Mouse (Mus musculus) gastrocnemius, postnatal 10 days (tissue): ENCODE data around the gene Pcbp3. TPM values are rescaled to one million over a fixed set of nuclear protein-coding genes. Genes with fewer than 3 reads are reported as not detected.

Source experiments
- DNase-seq: peaks from one replicate; pipeline ENCODE4 v3.0.0; 2021; ENCODE audit warnings: mixed read lengths
- total RNA-seq, 2 experiments: library from RNA; stranded (reverse); gene quantifications; 2 replicates each; pipeline ENCODE4 v1.2.3; 2021

Pcbp3 gene
- total RNA-seq, 2 experiments from 2014 or later = 4.6 to 8.0 TPM

GRCm38 (mm10) chr10:76931122-76931521 is 30.6 kb downstream of the Pcbp3 start:
- DNase-seq = peak; percentile 64

DNA sequence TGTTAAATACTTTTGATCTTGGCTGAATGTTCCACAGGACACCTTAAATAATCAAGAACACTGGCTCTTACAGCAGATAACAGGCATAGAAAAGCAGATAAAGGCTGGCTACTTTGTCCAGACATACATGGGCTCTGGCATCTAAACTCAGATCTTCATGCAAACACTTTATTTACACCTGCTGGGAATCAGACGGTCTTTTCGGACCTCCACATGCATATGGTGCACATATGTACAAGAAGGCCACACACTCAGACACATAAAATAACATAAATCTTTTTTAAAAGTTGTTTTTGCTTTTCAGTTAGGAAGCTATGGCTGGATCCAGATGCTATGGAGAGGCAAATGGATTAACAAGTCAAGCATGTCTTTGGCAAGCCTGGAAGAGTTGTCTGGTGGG is 37.2 kb downstream of the Pcbp3 start:
- DNase-seq = no peak

DNA sequence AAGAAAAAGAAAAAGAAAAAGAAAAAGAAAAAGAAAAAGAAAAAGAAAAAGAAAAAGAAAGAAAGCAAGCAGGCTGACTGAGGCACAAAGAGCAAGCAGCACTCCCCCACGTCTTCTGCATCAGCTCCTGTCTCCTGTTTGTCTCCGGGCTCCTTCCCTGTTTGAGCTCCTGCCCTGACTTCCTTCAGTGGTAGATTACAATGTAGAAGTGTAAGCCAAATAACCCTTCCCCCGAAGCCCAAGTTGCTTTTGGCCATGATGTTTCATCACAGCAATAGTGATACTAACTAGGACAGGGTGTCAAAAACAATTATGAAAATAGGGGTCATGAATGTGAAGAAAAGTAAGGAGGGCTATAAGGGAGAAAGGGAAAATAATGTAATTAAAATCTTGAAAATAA is 43.6 kb downstream of the Pcbp3 start:
- no peak for DNase-seq

GRCm38 (mm10) chr10:76906434-76906833 is 55.3 kb downstream of the Pcbp3 start:
- DNase-seq = no peak

DNA sequence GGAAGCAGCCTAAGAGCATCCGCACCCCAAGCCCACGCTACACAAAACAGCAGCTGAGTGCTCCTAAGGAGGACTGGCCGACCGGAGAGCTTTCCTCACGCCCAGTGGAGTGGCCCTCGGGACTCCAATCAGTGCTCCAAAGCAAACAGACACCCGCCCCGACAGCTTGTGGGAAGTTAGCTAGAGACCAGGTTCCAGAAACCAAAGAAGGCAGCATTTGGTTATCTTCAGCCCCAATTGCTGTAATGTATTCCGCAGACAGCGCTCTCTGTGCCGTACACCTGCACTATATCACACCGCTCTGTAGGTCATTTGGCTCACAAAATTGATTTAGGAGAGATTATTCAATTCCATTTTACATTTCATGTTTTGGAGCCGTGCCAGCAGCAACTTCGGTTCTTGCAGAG is 55.7 kb downstream of the Pcbp3 start:
- DNase-seq = peak; percentile 19

- no peak for DNase-seq
Measured at GRCm38 (mm10) chr10:76903694-76904093, 58.0 kb downstream of the Pcbp3 start.

- DNase-seq = no peak
Measured at GRCm38 (mm10) chr10:76903099-76903498, 58.6 kb downstream of the Pcbp3 start.

GRCm38 (mm10) chr10:76902588-76902987 is 59.1 kb downstream of the Pcbp3 start:
- DNase-seq = no peak

DNA sequence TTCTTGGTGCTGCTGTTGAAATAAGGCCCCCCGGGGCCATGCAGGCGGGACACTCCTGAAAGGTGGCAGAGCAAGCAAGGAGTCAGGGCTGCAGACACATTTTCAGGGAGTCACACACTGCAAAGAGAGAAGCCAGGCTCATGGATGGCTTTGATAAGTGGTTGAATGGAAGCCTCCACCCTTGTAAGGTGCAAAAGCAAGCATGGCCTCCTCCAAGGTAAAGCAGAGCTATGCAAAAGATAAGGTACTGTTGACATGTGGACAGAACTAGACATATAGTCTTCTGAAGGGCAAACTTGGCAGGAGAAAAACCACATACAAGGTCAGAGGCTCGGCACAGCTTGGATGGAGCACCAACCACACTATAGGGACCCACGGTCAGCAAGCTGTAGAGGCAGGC is 63.3 kb downstream of the Pcbp3 start:
- no peak for DNase-seq

GRCm38 (mm10) chr10:76891456-76891855 is 70.2 kb downstream of the Pcbp3 start:
- DNase-seq = no peak

DNA sequence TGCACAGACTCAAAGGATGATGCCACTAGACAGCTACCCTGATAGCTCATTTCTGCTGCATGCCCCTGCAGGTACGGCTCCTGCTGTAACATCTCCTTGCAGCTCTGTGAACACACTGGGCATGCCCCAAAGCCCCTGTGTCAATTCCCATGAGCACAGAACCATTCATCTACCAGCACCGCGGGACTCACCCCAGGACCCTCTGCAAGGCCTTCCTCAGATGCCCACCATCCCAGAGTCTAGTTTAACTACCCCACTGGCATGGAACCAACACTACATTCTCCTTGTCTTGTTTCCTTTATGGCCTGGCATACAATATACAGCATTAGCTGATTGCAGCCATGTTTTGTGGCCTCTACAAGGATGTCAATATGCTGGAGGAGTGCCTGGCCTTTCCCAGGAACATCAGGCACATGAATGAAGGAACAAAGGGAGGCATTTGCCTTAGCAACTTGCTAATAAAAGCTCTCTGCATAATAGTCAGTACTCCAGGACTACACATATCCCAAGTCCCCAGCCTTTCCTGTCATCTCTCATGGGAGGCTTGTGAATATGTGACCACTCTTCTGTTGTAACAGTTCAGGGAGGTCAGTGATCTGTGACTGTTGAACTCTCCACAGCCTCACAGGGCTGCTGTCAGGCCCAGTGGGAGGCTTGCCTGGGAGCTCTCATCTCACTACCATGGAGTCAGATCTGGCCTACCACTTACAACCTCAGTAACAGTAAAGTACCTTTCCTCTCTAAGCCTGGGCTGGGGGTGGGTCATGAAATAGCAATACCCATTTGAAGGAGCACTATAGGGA is 78.0 kb downstream of the Pcbp3 start:
- DNase-seq = no peak

DNA sequence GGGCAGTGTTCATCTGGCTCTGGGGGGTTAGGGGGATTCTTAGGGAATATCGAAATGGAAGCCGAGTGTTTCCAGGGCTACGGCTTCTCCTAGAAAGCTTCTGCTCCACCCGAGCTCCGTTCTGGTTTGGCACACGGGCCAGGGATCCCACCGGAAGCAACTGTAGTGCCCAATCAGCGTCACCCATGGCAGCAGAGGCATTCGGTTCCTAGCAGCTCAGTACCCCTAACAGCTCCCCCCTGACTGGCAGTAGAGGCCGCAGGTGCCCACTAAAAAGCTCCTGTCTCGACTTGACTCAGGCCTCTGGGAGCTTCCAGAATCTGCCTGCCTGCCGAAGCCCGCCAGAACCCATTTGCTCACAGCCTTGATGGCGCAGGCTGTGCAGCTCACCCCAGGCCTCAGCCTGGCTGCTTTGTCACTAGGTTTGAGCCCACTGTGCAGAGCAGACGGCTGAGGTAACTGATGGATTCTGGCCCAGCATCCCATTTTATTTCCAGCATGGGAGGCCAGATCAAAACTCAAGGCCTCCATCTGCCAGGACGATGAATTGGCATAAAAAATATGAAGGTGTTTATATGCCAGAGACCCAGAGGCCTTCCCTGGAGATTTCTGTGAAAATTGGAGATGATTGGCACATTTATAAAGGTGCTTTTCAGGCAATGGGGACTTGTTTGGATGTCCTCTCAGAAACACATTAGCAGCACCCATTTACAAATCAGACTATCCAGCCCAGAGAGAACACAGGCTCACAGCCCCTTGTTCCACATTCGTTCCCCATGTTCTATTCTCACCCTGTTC is 78.8 kb downstream of the Pcbp3 start:
- no peak for DNase-seq

- no peak for DNase-seq
Measured at GRCm38 (mm10) chr10:76881900-76882299, 79.8 kb downstream of the Pcbp3 start.

- no peak for DNase-seq
Measured at GRCm38 (mm10) chr10:76875310-76875709, 86.4 kb downstream of the Pcbp3 start.

DNA sequence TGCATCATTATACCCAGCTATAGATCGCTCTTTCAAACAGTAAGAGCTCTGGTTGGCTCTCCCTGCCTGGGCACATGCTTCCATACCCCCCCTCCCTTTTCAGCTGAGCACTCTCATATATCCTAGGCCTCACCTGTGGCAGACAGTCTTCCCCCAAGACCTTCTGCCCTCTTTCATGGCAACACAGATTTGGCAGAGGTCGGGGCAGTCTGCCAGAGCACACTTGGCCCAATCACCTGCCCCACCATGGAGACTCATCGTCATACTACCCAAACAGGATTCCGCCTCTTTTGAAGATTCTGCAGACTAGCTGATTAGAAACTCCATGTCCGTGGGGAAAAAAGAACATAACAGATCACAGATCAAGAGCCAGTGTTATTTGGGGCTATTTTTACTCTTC is 86.8 kb downstream of the Pcbp3 start:
- no peak for DNase-seq

GRCm38 (mm10) chr10:76874398-76874797 is 87.3 kb downstream of the Pcbp3 start:
- DNase-seq = no peak

GRCm38 (mm10) chr10:76873948-76874347 is 87.7 kb downstream of the Pcbp3 start:
- DNase-seq = no peak

DNA sequence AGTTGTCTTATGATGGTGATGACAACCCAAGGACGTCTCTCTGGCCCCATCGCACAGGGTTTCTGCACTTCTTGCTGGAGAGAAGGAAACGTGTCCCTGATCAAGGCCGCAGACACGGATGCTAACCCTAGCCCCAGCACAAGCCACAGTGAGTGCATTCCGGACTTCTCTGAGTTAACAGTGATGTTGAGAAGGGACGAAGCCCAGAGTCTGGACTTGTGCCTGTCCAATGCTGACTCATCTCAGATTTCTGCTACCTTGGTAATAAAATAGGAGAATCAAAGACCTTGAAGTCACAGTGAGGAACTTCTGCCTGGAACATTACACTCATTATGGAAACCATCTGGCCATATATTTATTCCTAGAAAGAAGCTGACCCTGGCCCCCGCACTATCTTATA is 89.0 kb downstream of the Pcbp3 start:
- no peak for DNase-seq

DNA sequence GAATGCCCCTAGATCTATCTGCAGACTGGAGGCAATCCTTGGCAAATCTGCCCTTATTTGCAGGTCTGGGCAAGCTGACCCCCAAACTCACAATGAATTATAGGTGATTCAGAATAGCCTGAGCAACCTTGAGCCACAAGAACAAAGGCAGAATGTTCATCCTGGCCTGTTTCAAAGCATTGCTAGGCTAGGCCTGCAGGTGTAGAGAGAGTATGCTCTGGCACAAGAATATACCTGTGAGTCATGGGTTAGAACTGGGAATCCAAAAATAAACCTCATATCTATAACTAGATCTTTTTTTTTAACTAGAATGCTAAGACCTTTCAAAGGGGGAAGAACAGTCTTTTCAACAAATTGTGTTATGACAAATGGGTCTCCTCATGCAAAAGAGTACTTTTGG is 95.8 kb downstream of the Pcbp3 start:
- no peak for DNase-seq

DNA sequence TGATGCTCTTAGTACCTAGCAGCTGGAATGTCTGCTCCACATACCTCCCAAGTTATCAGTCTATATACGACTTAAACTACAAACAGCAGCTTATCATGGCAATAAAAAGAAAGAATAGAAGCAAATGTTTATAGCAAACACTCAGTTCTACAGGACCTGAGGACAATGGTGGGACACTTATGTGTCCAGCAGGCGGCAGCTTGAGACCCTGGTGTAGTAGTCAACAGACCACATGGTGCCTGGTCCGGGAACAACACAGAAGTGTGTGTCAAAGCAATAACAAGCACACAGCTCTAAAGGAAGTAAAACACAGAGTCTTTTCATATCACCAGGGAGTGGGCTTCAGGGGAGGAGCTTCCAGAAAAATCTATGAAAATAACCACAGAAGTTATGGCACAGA is 100.7 kb downstream of the Pcbp3 start:
- no peak for DNase-seq

GRCm38 (mm10) chr10:76859355-76860127 is 102.1 kb downstream of the Pcbp3 start:
- DNase-seq = no peak

GRCm38 (mm10) chr10:76857879-76858278 is 103.8 kb downstream of the Pcbp3 start:
- DNase-seq = no peak

- no peak for DNase-seq
Measured at GRCm38 (mm10) chr10:76846480-76846879, 115.2 kb downstream of the Pcbp3 start.
